Mouse (Mus musculus): ENCODE results near the gene Slc30a7.

Gene Slc30a7

GRCm38 (mm10) chr3:115992103-115992502, 15.1 kb downstream of the Slc30a7 start:
- no peak for DNase-seq (ENCODE audit: low read depth, low spot score)

GRCm38 (mm10) chr3:115985183-115985892, 21.9 kb downstream of the Slc30a7 start:
- no peak for DNase-seq (ENCODE audit: low read depth, low spot score)

- DNase-seq (ENCODE audit: low read depth, low spot score), result no peak
Measured at GRCm38 (mm10) chr3:115984653-115985052, 22.6 kb downstream of the Slc30a7 start.

- DNase-seq (ENCODE audit: low read depth, low spot score), result no peak
Measured at GRCm38 (mm10) chr3:115983217-115983616, 24.0 kb downstream of the Slc30a7 start.

DNA sequence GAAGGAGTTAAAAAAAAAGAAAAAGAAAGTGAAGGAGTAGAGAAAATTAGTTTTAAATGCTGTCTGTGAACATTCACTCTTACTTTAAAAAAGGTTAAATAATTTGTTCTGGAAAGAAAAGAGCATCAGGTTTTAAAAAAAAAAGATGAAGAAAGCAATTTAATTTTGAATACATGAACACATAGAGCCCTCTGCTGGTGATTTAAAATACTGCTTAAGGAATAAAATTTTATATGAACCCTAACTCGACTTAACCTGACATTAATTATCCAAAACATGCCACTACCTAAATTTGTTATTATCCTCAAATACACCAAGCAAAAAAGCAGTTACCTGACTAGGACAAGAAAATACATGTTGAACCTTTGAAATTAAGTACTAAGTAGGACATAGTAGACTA, 28.2 kb downstream of the Slc30a7 start:
- DNase-seq (ENCODE audit: low read depth, low spot score), result no peak

DNA sequence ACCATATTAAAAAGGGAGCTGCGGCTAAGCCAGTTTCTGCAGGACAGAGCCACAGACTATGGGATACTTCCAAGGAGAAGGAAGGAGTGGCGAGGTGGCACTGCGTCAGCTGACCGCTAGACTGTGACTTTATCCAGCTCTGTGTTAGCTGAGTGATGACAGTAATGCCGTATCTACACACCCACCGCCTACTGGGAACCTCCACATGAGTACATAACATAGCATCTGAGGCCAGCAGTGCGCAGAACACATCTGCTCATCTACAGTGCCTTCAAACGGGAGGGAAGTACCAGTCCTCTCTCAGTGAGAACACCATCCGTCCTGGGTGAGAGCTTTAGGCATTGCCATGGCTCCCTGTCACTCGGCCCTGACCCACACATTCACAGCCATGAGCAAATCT, 32.2 kb downstream of the Slc30a7 start:
- DNase-seq (ENCODE audit: low read depth, low spot score), result no peak

DNA sequence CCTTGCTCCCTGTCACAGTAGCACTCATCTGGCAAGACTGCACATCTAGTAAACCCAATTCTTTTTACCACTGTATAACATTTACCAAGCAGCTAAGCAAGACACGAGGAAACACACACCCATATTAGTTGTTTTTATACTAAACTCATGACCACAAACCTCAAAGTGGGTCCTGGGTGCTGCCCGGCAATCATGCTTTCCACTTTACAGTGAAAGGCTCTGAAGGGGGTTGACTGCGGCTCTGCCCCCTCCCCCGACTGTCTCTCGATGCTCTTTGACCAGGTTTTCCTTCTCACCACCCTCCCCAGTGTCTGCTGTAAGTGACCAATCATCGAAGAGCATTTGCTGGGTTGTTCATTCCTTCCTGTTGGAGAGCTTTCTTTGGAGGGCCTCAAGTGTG, 33.0 kb downstream of the Slc30a7 start:
- no peak for DNase-seq (ENCODE audit: low read depth, low spot score)

DNA sequence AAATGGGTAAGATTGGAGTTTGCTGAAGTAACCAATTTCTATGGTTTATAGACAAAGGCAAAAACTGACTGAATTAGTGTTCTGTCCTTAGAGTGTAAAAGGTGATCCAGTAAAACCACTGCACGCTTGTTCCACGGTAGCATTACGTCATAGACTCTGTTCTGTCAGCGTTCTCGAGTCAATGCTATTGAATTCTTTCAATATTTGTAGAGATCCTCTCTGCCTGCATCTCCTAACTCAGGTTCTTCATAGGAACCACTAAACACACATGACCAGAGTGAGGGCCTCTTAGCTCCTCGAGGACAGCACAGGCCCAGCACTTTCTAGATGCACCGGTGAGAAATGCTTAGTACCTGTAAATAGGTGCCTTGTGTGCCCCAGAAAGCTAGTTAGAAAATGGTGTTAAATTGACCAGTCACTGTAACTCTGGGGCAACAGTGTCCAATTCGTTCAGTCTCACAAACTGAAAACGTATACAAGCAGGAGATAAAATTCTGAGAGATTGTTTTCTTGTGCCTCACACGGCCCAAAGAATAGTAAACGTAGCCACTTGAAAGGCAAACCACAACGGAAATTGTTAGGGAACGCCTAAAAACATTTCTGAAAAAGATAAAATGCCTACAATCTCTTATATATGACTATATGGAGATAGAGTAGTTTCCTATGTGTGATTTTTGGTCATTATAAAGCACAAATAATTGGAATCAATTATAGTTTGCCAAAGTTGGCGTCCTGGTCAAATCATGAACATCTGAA, 35.1 kb downstream of the Slc30a7 start:
- DNase-seq (ENCODE audit: low read depth, low spot score), result no peak

GRCm38 (mm10) chr3:115971045-115971785, 36.0 kb downstream of the Slc30a7 start:
- DNase-seq (ENCODE audit: low read depth, low spot score), result no peak

GRCm38 (mm10) chr3:115968745-115969530, 38.3 kb downstream of the Slc30a7 start:
- DNase-seq (ENCODE audit: low read depth, low spot score), result no peak

- DNase-seq (ENCODE audit: low read depth, low spot score), result no peak
Measured at GRCm38 (mm10) chr3:115964071-115964470, 43.1 kb downstream of the Slc30a7 start.

DNA sequence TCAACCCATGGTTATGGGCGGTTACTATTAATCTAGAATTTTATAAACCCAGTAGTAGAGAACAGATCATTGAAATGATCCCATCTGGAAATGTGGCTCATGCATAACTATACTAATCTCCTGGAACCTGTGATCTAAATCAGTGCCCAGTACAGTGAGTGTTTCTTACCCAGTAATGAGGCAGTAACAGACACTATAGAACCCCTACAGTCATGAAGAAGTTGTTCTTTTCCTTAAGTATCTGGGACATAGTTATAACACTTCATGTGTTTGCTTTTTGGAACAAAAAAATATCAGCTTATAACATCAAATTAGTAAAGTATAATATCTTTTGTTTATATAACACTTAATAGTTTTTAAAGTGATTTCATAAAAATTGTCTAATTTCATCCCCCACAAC, 43.6 kb downstream of the Slc30a7 start:
- no peak for DNase-seq (ENCODE audit: low read depth, low spot score)

GRCm38 (mm10) chr3:115962028-115962415, 45.2 kb downstream of the Slc30a7 start:
- no peak for DNase-seq (ENCODE audit: low read depth, low spot score)

DNA sequence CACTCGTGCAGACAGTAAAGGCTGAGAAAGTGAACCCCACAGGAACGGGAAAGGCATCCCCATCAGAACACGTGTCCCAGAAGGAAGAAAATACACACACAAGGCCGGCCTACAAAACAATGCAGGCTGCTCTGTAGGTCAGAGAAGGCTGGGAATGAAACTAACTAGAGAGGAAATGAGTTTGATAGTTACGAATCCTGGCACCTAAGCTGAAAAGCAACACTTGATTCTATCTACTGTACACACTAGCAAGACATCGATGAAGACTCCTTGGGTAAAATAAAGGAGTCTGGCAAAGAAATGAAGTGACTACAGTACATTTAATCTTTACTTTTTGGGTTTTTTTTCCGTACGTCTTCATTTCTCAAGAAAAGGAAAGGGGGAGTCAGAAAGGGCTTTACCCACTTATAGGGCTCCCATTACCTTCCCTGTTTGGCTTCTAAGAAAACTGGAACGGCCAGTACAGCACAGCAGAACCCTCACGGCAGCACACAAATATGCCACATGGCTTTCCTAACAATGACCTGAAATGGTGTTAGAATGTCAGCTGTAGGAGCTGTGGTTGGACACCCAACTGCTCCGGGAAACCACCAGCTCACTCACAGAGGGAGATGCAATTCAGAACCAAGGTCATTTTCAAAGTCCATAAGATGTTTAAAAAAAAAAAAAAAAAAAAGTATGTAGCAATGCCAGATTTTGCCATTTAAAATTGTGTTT, 45.7 kb downstream of the Slc30a7 start:
- DNase-seq (ENCODE audit: low read depth, low spot score), result no peak

DNA sequence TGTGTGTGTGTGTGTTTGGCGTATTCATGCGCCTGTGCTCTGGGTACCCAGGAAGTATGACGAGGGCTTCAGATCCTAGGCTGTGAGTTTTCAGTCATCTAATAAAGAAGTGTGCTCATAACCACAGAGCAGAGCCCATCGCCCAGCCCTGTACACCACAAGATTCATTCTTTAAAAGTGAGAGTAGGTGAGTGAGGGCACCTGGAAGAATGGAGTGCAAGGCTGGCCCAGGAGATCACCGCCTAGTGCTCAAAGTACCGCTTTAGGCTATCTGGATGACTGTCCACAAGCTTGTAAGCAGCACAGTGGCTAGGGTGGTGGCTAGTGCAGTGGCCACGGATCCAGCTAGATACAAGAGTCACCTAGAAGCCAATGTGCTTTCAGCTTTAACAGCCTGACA, 50.0 kb downstream of the Slc30a7 start:
- DNase-seq (ENCODE audit: low read depth, low spot score), result no peak

GRCm38 (mm10) chr3:115953088-115953487, 54.1 kb downstream of the Slc30a7 start:
- no peak for DNase-seq (ENCODE audit: low read depth, low spot score)

DNA sequence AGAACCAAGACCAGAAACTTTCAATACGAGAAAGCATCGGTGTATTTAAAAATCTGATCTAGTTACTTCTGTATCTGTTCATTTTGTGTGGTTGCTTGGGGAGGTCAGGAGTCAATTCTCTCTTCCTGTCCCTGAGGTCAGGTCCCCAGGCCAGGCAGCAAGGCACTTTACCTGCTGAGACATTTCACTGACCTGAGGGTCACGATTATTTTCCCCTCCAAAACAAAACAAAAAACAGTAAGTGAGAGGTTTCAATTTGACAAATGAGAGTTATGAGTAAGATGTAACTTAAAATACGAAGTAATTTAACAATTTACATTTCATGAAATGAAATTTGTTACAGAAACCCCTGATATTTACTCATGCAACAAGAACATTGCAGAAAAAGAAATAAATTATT, 54.9 kb downstream of the Slc30a7 start:
- DNase-seq (ENCODE audit: low read depth, low spot score), result no peak

DNA sequence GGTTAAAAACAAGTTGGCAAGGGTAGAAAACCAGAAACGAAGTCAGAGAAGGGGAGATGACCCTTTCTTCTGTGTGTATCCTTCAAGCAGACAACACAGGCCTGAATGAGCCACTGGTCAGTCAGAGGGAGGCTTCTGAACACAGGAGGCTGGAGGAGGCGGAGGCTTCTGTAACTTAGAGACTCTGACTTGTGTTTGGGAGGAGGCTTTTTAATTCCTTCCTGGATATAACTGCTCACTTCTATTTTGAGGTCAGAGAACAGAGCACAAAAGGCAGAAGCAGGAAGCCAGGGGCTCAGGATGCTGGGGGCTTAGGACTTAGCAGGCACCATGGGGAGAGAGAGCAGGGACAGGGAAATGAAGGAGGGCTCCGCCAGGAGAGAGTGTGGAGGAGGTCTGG, 56.0 kb downstream of the Slc30a7 start:
- no peak for DNase-seq (ENCODE audit: low read depth, low spot score)

DNA sequence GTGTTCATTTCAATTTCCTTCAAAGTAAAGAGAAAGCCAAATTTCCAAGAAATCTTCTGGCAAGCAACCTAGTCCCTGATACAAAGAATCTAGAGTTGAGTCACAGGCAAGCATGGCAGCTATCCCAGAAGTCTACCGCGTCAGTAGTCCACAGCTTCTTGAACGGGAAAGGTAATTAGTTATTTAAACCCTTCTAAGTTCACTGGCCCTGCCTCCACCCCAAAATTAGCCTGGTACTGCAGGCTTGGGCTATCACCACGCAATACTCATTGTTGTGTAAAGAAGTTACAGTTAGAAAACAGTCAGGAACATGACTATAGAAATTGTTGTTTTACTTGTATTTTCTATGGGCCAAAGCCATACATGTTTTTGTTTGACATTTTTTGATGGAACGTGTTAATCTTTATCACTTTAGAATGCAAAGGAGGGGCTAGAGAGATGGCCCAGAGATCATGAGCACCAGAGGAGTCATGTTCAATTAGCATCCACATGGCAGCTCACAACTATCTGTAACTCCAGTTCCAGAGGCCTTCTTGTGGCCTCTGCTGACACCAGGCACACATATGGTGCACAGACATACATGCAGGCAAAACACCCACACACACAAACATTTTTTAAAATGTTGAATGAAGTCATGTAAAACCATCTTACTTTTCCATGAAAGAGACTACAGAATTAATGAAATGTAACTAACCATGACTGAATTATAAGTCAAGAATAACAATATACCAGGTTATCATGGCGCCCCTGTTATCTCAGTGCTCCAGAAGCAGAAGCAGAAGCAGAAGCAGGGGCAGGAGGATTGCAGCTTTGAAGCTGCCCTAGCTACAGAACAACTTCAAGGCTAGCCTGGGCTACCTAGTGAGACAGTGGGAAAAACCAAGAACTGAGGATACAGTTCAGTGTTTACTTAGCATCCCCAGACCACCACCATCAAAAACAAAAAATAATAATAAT, 57.0 kb downstream of the Slc30a7 start:
- no peak for DNase-seq (ENCODE audit: low read depth, low spot score)
